Mouse (Mus musculus) adipose tissue, adult 10 weeks (tissue): ENCODE results near the gene Kitl. TPM values are rescaled to one million over a fixed set of nuclear protein-coding genes. Genes with fewer than 3 reads are reported as not detected.

Experiments
- polyA plus RNA-seq: library from polyadenylated mRNA; stranded (reverse); fragments of 350-450 nt; fragmentation: Illumina TruSeq; extraction: RNeasy Lipid Tissue Mini Kit (QIAGEN cat#74804); gene quantifications from one replicate; pipeline ENCODE4 v1.2.3, GENCODE M21; 2014; ENCODE audit warnings: low read depth, low replicate concordance

Kitl gene
- 14.9 TPM for polyA plus RNA-seq

DNA sequence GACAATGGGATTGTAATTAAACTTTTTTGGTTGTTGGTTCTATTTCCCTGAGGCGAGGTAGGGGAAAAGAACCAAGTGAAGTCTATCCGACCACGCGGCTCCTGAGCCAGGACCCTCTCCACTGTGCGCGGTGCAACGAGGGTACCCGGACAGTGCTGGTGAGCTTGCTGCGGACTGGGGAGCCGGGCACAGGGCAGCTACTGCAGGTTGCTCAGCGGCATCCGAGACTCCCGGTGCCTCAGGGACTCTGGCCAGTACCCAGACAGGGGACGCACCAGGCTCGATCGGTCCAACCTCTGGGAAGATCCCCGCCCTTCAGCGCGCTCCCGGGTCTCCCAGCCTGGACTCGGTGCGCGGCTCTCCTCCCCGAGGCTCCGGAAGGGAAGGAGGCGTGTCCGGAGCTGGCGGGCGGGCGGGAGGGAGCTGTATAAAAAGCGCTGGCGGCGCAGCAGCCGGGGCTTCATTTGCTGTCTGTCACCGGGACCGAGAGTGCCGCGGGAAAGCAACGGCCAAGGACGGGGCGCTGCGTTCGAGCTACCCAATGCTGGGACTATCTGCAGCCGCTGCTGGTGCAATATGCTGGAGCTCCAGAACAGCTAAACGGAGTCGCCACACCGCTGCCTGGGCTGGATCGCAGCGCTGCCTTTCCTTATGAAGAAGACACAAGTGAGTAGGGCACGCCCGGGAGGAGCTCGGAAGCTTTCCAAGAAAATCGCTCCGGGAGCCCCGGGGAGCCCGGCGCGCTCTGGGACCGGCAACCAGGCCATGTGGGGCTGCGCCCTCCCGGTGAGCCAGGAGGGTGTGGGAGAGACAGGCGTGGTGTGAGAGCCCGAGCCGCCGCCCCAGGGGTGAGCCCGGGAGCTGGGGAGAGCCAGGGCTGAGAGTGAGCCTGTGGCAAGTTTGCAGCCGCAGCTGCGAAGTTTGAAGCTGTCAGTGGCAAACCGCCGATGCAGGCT is at the start of gene Kitl:
Gene Kitl, plus strand, starts transcription at position 261 of the 956 bp plus-strand sequence.

